Mouse (Mus musculus) intestine, embryonic 16.5 days (tissue): ENCODE measurements around the gene Tnfrsf1a. TPM values are rescaled to one million over a fixed set of nuclear protein-coding genes. Genes with fewer than 3 reads are reported as not detected.

Source experiments
- polyA plus RNA-seq: library from polyadenylated mRNA; unstranded; fragments of >200 nt; fragmentation: Nextera tagmentation; extraction: Ambion mirVana; gene quantifications from 2 replicates; pipeline ENCODE4 v1.2.1, GENCODE M21; 2015

The Tnfrsf1a gene
- polyA plus RNA-seq, 1 experiment from 2014 or later, result 90.0 TPM

Other genes with a start within 250 kb of the Tnfrsf1a start
- 59.5 and 66.8 TPM in 2 replicates for gene Nop2, start 217.5 kb upstream of the Tnfrsf1a start, polyA plus RNA-seq
- gene Iffo1, start 204.1 kb upstream of the Tnfrsf1a start, polyA plus RNA-seq, result 4.5 and 5.3 TPM in 2 replicates
- 2,256 and 2,328 TPM in 2 replicates for gene Gapdh, start 182.9 kb upstream of the Tnfrsf1a start, polyA plus RNA-seq
- 67.8 and 78.0 TPM in 2 replicates for gene Ncapd2, start 157.7 kb upstream of the Tnfrsf1a start, polyA plus RNA-seq
- gene Mrpl51, start 157.6 kb upstream of the Tnfrsf1a start, polyA plus RNA-seq, result 267 and 284 TPM in 2 replicates
- gene Vamp1, start 133.8 kb upstream of the Tnfrsf1a start, polyA plus RNA-seq, result 5.0 and 5.9 TPM in 2 replicates
- 13.3 and 14.4 TPM in 2 replicates for gene Tapbpl, start 117.5 kb upstream of the Tnfrsf1a start, polyA plus RNA-seq
- gene Cd27, start 112.4 kb upstream of the Tnfrsf1a start, polyA plus RNA-seq, result 2.0 and 2.3 TPM in 2 replicates
- 0.09 and 0.17 TPM in 2 replicates for gene Tuba3a, start 63.3 kb upstream of the Tnfrsf1a start, polyA plus RNA-seq
- 106 and 107 TPM in 2 replicates for gene Ltbr, start 35.5 kb upstream of the Tnfrsf1a start, polyA plus RNA-seq
- gene Scnn1a, start 28.7 kb upstream of the Tnfrsf1a start, polyA plus RNA-seq, result 5.0 and 7.6 TPM in 2 replicates
- 13.2 and 19.1 TPM in 2 replicates for gene Plekhg6, start 31.4 kb downstream of the Tnfrsf1a start, polyA plus RNA-seq
- gene Cd9, start 145.4 kb downstream of the Tnfrsf1a start, polyA plus RNA-seq, result 146 and 167 TPM in 2 replicates
- 7.0 and 8.6 TPM in 2 replicates for gene Vwf, start 197.4 kb downstream of the Tnfrsf1a start, polyA plus RNA-seq